8 mouse cellular contexts compared by ENCODE assay signal in genomic region chr6:25320291-25320844, GRCm38 (mm10).
"Had no signal": no experiment of that assay in that cellular context is flagged by ENCODE, and none has a peak within 500 bp of the region (broad histone marks: within the 10 kb centered on the region; RNA-seq: fewer than 3 reads in every experiment).

No protein-coding gene starts in this region.

- ATAC-seq: intestine, postnatal 0 days; midbrain, embryonic 13.5 days had no signal

- DNase-seq: kidney, postnatal 25 days; left cerebral cortex, postnatal 4 days; lung, adult 18-20 months; right cerebral cortex, postnatal 14 days; thymus, adult 18-20 months; thymus, postnatal 14 days had no signal
